Mouse (Mus musculus) adipocyte (in vitro differentiated cells): ENCODE measurements around the gene Rai14.

Experiments used
- DNase-seq: peaks from one replicate; pipeline ENCODE4 v3.0.0-alpha.2; 2016; ENCODE audit warnings: low spot score

Rai14 gene

GRCm38 (mm10) chr15:10531352-10531751 lies 183.1 kb downstream of the Rai14 start:
- DNase-seq = no peak

GRCm38 (mm10) chr15:10525896-10526295 lies 188.5 kb downstream of the Rai14 start:
- no peak for DNase-seq
